Mouse (Mus musculus): ENCODE results near the gene A730015C16Rik. TPM values are rescaled to one million over a fixed set of nuclear protein-coding genes. Genes with fewer than 3 reads are reported as not detected.

A730015C16Rik gene
- total and polyA plus RNA-seq, 2 experiments from 2014 or later, result 1.1 to 1.3 TPM

- WGBS, result 0% methylated on average over 6 of the region's 6 CpGs
- Histone ChIP-seq H3K9me3 (ENCODE audit: low read length) (no peaks in the 10 kb centered on the region), H3K27ac (ENCODE audit: low read depth, low read length) (peak overlapping the region; percentile 99), H3K27me3 (ENCODE audit: insufficient read depth, low read length) (no peaks in the 10 kb centered on the region), H3K36me3 (ENCODE audit: insufficient read depth, low read length) (peaks cover 2% of the 10 kb centered on the region; the same call in 1 of the 2 replicates), H3K9ac (replicated peaks; ENCODE audit: low read length, poor library complexity, severe bottlenecking) (peak overlapping the region; percentile 99), H3K4me2 (ENCODE audit: low read depth, low read length, poor library complexity, severe bottlenecking) (peak overlapping the region; percentile 81), H3K4me1 (ENCODE audit: insufficient read depth, low read length) (no peaks in the 10 kb centered on the region; the same call in 1 of the 2 replicates), H3K4me3 (ENCODE audit: low read depth, low read length) (peak overlapping the region; percentile 95)
- no peak for TF ChIP-seq CTCF (IDR thresholded peaks at IDR 0.05)
- DNase-seq (ENCODE audit: low spot score) (no peak), ATAC-seq (ENCODE audit: low FRiP score) (no peak)
Measured at GRCm38 (mm10) chr4:108833828-108834114, 14.6 kb downstream of the A730015C16Rik start.

GRCm38 (mm10) chr4:108832916-108833827, 15.2 kb downstream of the A730015C16Rik start, which contains the start of gene Btf3l4:
Gene Btf3l4 (minus strand): TSS chr4:108833614.
- H3K4me3 ChIP-seq (ENCODE audit: low read depth, low read length), result peak within 1 kb of the TSS; percentile 95
- H3K9ac ChIP-seq (replicated peaks; ENCODE audit: low read length, poor library complexity, severe bottlenecking), result peak within 1 kb of the TSS; percentile 99
- H3K4me1 ChIP-seq (ENCODE audit: insufficient read depth, low read length), result no peaks in the 10 kb centered on the region; the same call in 1 of the 2 replicates
- H3K27me3 ChIP-seq (ENCODE audit: insufficient read depth, low read length), result no peaks in the 10 kb centered on the region
- under 1% methylated on average over 70 of the region's 73 CpGs for WGBS
- ATAC-seq (ENCODE audit: low FRiP score), result peak; percentile 95
- TF ChIP-seq CTCF (IDR thresholded peaks at IDR 0.05), result no peak
- peak; percentile 97 for DNase-seq (ENCODE audit: low spot score)
- H3K36me3 ChIP-seq (ENCODE audit: insufficient read depth, low read length), result peaks cover 4% of the 10 kb centered on the region; the same call in 1 of the 2 replicates
- H3K27ac ChIP-seq (ENCODE audit: low read depth, low read length), result peak within 1 kb of the TSS; percentile 99
- no peaks in the 10 kb centered on the region for H3K9me3 ChIP-seq (ENCODE audit: low read length)
- peak within 1 kb of the TSS; percentile 81 for H3K4me2 ChIP-seq (ENCODE audit: low read depth, low read length, poor library complexity, severe bottlenecking)

DNA sequence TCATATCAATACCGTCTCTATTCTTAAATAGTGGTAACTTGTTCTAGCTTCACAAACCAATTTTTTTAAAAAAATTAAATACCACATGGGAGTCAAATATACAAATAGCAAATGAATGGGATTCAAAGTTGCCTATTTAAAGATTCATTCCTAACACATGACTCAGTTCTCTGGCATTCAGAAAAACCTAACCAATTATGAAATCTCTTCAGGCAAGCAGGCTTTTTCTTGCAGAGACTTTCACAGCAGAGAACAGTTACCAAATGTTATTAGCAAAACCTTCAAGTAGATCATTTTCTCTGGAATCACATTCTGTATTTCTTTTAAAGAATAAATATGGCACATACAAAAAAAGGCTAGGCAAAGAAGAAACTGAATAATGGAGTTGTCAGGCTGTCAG, 17.7 kb downstream of the A730015C16Rik start:
- H3K4me2 ChIP-seq (ENCODE audit: low read depth, low read length, poor library complexity, severe bottlenecking), result no peak overlapping the region
- 88% methylated on average over 1 of the region's 1 CpGs for WGBS
- DNase-seq (ENCODE audit: low spot score), result no peak

DNA sequence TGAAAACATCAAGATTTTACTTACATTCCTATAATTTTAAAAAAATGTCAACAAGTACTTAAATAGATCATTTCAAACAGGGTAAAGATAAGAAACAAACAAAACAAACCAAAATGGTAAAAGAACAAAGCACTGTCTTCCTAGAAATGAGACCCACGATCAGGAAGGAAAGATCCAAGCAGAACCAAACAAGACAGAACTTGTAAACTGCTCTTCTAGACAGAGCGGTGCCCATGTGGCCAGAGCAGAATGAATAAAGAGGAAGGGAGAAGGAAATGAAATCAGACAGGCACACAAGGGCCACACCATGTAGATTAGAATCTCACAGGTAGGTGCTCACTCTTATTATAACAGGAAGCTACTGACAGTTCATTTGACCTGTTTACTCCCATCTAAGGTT, 21.8 kb downstream of the A730015C16Rik start:
- no peak overlapping the region for H3K27ac ChIP-seq (ENCODE audit: low read depth, low read length)
- peaks cover 19% of the 10 kb centered on the region for H3K36me3 ChIP-seq (ENCODE audit: insufficient read depth, low read length)
- H3K27me3 ChIP-seq (ENCODE audit: insufficient read depth, low read length), result no peaks in the 10 kb centered on the region
- H3K4me1 ChIP-seq (ENCODE audit: insufficient read depth, low read length), result no peaks in the 10 kb centered on the region; the same call in 1 of the 2 replicates
- no peak for TF ChIP-seq CTCF (IDR thresholded peaks at IDR 0.05)
- no peak overlapping the region for H3K9ac ChIP-seq (replicated peaks; ENCODE audit: low read length, poor library complexity, severe bottlenecking)
- H3K4me3 ChIP-seq (ENCODE audit: low read depth, low read length), result no peak overlapping the region
- 87% methylated on average over 2 of the region's 2 CpGs for WGBS
- H3K4me2 ChIP-seq (ENCODE audit: low read depth, low read length, poor library complexity, severe bottlenecking), result no peak overlapping the region
- H3K9me3 ChIP-seq (ENCODE audit: low read length), result no peaks in the 10 kb centered on the region
- no peak for DNase-seq (ENCODE audit: low spot score)
- no peak for ATAC-seq (ENCODE audit: low FRiP score)

More for the DNA sequence above, 17.7 kb downstream of the A730015C16Rik start:
- Histone ChIP-seq H3K9me3 (ENCODE audit: low read length) (no peaks in the 10 kb centered on the region), H3K27me3 (ENCODE audit: insufficient read depth, low read length) (no peaks in the 10 kb centered on the region), H3K36me3 (ENCODE audit: insufficient read depth, low read length) (peaks cover 9% of the 10 kb centered on the region), H3K27ac (ENCODE audit: low read depth, low read length) (no peak overlapping the region), H3K9ac (replicated peaks; ENCODE audit: low read length, poor library complexity, severe bottlenecking) (no peak overlapping the region; the same call in 1 of the 2 replicates), H3K4me3 (ENCODE audit: low read depth, low read length) (no peak overlapping the region), H3K4me1 (ENCODE audit: insufficient read depth, low read length) (no peaks in the 10 kb centered on the region; the same call in 1 of the 2 replicates)
- TF ChIP-seq CTCF (IDR thresholded peaks at IDR 0.05), result no peak
- ATAC-seq (ENCODE audit: low FRiP score), result no peak

DNA sequence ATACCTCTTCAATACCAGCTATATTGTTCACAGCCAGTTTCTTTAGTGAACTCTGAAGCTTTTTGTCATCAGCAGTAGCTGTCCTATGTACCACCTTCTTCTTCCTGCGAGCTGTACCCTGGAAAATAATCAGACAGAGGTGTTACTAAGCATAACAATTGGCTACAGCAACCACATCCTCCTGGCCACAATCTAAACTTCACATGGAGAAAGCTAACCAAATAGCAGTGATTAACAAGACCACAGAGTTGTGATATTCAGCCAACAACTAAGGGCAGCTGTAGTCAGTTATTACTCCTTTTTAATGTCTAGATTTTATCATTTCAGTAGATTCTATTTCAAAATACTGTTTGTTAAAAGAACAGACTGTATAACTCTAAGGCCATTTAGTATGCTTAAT, 22.3 kb downstream of the A730015C16Rik start:
- Histone ChIP-seq H3K27me3 (ENCODE audit: insufficient read depth, low read length) (no peaks in the 10 kb centered on the region), H3K4me1 (ENCODE audit: insufficient read depth, low read length) (no peaks in the 10 kb centered on the region), H3K9me3 (ENCODE audit: low read length) (no peaks in the 10 kb centered on the region), H3K9ac (replicated peaks; ENCODE audit: low read length, poor library complexity, severe bottlenecking) (no peak overlapping the region), H3K36me3 (ENCODE audit: insufficient read depth, low read length) (peaks cover 19% of the 10 kb centered on the region), H3K4me3 (ENCODE audit: low read depth, low read length) (no peak overlapping the region), H3K27ac (ENCODE audit: low read depth, low read length) (no peak overlapping the region), H3K4me2 (ENCODE audit: low read depth, low read length, poor library complexity, severe bottlenecking) (no peak overlapping the region)
- no peak for ATAC-seq (ENCODE audit: low FRiP score)
- WGBS, result 81% methylated on average over 1 of the region's 1 CpGs
- DNase-seq (ENCODE audit: low spot score), result no peak
- TF ChIP-seq CTCF (IDR thresholded peaks at IDR 0.05), result no peak

GRCm38 (mm10) chr4:108825677-108826076, 22.7 kb downstream of the A730015C16Rik start:
- 96% methylated on average over 3 of the region's 3 CpGs for WGBS
- no peak for DNase-seq (ENCODE audit: low spot score)

More at GRCm38 (mm10) chr4:108825677-108826076, 22.7 kb downstream of the A730015C16Rik start:
- Histone ChIP-seq H3K36me3 (ENCODE audit: insufficient read depth, low read length) (peaks cover 21% of the 10 kb centered on the region), H3K4me1 (ENCODE audit: insufficient read depth, low read length) (no peaks in the 10 kb centered on the region), H3K4me3 (ENCODE audit: low read depth, low read length) (no peak overlapping the region), H3K9me3 (ENCODE audit: low read length) (no peaks in the 10 kb centered on the region), H3K4me2 (ENCODE audit: low read depth, low read length, poor library complexity, severe bottlenecking) (no peak overlapping the region), H3K9ac (replicated peaks; ENCODE audit: low read length, poor library complexity, severe bottlenecking) (no peak overlapping the region), H3K27me3 (ENCODE audit: insufficient read depth, low read length) (no peaks in the 10 kb centered on the region), H3K27ac (ENCODE audit: low read depth, low read length) (no peak overlapping the region)
- ATAC-seq (ENCODE audit: low FRiP score), result no peak
- no peak for TF ChIP-seq CTCF (IDR thresholded peaks at IDR 0.05)
